Mouse (Mus musculus) Patski (cell line): ENCODE measurements at regions not wholly inside any gene's neighbourhood (a gene's known extent, or its start where the extent isn't known, plus 50 kb on each side); places are given as distances from the start of the nearest gene placed in this dataset.

ENCODE experiments used
- ATAC-seq: fragments of 100-300 bp; one replicate; pipeline ENCODE4 v1.8.0; 2021
- CTCF ChIA-PET: fragments of 350-600 bp; sonication (Branson Sonifier 250); formaldehyde crosslinking; loops from one replicate; lab custom pipeline; 2022; ENCODE audit warnings: inconsistent platforms; lab: Charles Lee
- POLR2A ChIA-PET: fragments of 350-600 bp; sonication (Branson Sonifier 250); formaldehyde crosslinking; loops from one replicate; lab custom pipeline; 2022; ENCODE audit warnings: antibody characterized with exemption, inconsistent platforms; lab: Charles Lee
- DNase-seq: peaks from one replicate; pipeline ENCODE4 v3.0.0-alpha.2; 2011; ENCODE audit warnings: low read depth, low spot score
- H3K27me3 ChIP-seq: fragments of 371-371 bp; one replicate; pipeline ENCODE4 v1.5.1; 2021
- CTCF ChIP-seq: fragments of 100-300 bp; IDR thresholded peaks from one replicate; pipeline ENCODE4 v1.5.1; 2021
- in situ Hi-C: fragments of 300-500 bp; cut with MboI; formaldehyde crosslinking; loops from 3 replicates; pipeline ENCODE4 v1.11.1; 2018; ENCODE audit warnings: low pct_unique_long_range_greater_than_20kb, mixed read lengths

- ATAC-seq: no peak
- no peak for TF ChIP-seq CTCF
- peaks cover 5% of the 10 kb centered on the region for H3K27me3 ChIP-seq
- ChIA-PET CTCF (no interaction called here), POLR2A (no interaction called here)
- DNase-seq: no peak
- in situ Hi-C loops: no loop called here
Observed at GRCm38 (mm10) chr12:77696662-77697061, 458.7 kb downstream of the Fut8 start.

GRCm38 (mm10) chr12:77698088-77698487 lies 460.2 kb downstream of the Fut8 start:
- H3K27me3 ChIP-seq: peaks cover 5% of the 10 kb centered on the region
- ATAC-seq (no peak), DNase-seq (no peak)
- in situ Hi-C loops: no loop called here
- no peak for TF ChIP-seq CTCF
- POLR2A ChIA-PET: no interaction called here
- CTCF ChIA-PET: interaction anchor here (1.5 kb wide), 1 partner anchor 10 kb away, joined by 3 read pairs; no protein-coding TSS in a partner anchor

- CTCF ChIA-PET: no interaction called here
- TF ChIP-seq CTCF: no peak
Observed at GRCm38 (mm10) chr12:77699896-77700605, 462.1 kb downstream of the Fut8 start.

DNA sequence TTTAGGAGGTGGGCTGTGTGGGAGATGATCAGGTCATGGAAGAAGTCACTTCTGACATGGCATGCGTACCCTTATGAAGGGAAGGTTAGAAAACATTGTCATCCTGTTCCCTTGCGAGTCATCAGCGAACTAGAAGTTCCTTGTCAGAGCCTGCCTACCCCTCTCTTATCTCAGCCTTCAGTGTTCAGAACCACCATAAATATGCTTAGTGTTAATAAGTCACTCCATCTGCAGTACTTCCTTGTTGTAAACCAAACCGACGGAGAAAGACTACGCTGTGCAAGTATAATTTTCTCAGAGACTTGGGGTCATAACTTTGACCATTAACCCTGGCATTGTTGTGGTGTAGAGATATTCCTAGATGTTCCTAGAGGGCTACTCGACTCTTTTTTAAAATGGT lies 477.6 kb downstream of the Fut8 start:
- in situ Hi-C loops: no loop called here
- DNase-seq (no peak), ATAC-seq (no peak)
- CTCF ChIA-PET: no interaction called here
- POLR2A ChIA-PET: no interaction called here
- TF ChIP-seq CTCF: no peak
- peaks cover 15% of the 10 kb centered on the region for H3K27me3 ChIP-seq

More at GRCm38 (mm10) chr12:77699896-77700605, 462.1 kb downstream of the Fut8 start:
- POLR2A ChIA-PET: no interaction called here
- H3K27me3 ChIP-seq: no peaks in the 10 kb centered on the region
- ATAC-seq (no peak), DNase-seq (no peak)
- in situ Hi-C loops: no loop called here

DNA sequence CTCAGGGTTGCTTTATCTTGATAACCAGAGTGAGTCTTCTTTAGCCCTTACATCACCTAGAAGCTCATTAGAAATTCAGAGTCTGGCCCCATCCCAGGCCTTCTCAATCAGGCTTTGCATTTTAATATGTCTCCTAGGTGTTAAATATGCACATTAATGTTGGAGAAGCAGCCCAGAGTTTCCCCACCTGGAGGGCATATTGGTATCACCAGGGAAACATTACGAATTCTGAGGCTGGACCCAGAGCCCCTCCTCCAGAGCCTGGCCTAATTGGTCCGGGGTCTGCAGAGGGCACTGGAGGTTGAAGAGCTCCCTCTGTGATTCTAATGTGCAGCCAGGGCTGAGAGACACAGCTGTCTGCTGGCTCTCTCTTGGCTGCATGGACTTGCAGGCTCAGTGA lies 478.1 kb downstream of the Fut8 start:
- ChIA-PET CTCF (no interaction called here), POLR2A (no interaction called here)
- peaks cover 15% of the 10 kb centered on the region for H3K27me3 ChIP-seq
- DNase-seq (no peak), ATAC-seq (no peak)
- in situ Hi-C loops: no loop called here
- no peak for TF ChIP-seq CTCF

DNA sequence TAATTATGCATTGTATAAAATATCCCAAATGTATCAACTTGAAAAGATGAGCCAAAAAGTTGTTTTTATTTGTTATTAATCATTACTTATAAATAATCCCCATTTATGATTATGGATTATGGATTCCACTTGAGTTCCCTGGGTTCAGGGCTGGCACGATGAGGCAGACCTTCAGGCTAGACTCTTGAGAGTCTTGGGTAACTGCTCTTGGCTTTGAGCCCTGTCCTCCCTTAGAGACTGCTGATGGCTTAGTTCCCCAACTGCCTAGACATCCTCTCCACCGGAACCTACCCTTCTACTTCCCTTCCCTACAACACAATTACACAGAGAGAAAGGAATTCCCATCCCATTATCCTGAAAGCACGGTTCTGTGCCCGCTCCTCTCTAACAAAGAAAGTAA lies 466.3 kb upstream of the Gm6657 start:
- in situ Hi-C loops: no loop called here
- TF ChIP-seq CTCF: no peak
- DNase-seq (no peak), ATAC-seq (no peak)
- ChIA-PET CTCF (no interaction called here), POLR2A (no interaction called here)
- peaks cover 12% of the 10 kb centered on the region for H3K27me3 ChIP-seq

DNA sequence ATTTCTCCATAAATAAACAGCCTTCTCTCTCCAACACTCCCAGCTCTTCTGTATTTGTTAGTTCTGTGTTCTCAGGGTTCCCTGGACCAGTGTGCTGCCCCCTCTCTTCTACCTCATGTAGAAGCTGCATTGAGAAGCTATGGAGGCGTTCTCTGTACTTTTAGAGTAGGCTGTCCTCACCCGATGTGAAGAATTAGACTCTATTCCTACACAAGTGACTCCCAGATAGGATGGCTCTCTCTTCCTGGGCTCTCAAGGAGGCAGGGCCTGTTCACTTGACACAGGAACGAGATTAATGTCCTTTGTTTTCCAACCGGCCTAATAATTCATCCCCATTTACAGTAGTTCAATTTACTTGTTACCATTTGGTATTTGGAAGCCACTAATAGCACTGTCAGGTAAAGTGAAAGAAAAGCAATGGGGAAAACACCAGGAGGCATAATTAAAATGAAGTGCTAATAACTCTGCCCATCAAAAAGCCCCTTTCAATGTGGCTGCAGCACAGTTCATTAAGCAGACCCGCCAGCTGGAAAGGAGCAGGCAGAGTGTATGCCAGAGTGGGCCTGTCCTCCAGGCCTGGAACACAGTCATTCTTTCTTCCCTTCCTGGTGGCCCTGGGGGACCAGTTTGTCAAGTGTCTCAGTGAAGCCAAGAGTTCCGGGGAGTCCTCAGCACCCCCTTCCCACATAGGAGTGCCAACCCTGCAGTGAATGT lies 454.8 kb upstream of the Gm6657 start:
- H3K27me3 ChIP-seq: peaks cover 13% of the 10 kb centered on the region
- DNase-seq (no peak), ATAC-seq (no peak)
- no peak for TF ChIP-seq CTCF
- in situ Hi-C loops: no loop called here
- ChIA-PET POLR2A (no interaction called here), CTCF (no interaction called here)

DNA sequence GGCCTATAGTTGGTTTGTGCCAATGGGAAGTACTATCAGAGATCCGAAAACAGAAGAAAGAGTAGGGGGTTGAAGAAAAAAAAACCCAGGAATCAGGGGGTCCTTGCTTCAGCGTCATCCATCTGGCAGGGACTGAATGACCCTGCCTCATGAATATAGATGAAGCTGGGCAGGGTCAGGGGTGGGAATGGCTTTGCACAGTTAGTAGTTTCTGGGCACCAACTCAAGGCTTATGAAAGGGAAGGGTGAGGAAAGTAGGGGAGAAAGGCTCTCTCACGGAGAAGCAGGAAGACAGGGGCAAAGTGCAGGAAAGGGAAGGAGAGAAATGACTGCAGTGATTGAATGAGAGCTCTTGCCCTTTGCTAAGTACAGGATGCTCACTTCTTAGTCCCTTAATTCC lies 451.3 kb upstream of the Gm6657 start:
- TF ChIP-seq CTCF: no peak
- ChIA-PET POLR2A (no interaction called here), CTCF (no interaction called here)
- ATAC-seq (no peak), DNase-seq (no peak)
- in situ Hi-C loops: no loop called here
- peaks cover 36% of the 10 kb centered on the region for H3K27me3 ChIP-seq

DNA sequence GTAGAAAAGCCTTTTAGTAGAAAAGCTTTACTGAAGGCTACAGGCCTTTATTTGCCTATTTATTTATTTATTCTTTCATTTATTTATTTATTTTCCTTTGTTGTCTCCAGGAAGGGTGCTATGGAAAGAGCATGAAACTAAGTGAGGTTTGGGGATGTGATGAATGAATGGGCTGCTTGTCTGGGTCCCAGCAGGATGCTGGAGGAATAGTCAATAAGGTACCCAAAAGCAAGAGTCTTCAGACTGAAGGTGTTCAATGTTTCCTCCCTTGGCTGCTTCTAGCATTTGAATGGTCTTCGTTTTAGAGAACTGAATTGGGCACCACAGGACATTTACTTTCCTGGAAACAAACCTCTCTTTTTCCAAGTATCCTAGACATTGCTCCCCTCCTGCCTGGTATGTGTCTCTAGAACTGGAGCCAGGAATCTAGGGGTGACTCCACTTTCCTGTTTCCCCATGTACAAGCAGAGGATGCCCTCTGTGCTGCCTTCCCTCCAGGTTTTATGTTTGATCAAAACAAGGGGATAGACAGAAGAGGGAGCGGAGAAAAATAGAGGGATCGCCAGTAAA lies 444.5 kb upstream of the Gm6657 start:
- ChIA-PET POLR2A (no interaction called here), CTCF (no interaction called here)
- DNase-seq (no peak), ATAC-seq (no peak)
- no peak for TF ChIP-seq CTCF
- in situ Hi-C loops: no loop called here
- H3K27me3 ChIP-seq: peaks cover 29% of the 10 kb centered on the region

GRCm38 (mm10) chr12:77752181-77752580 lies 441.9 kb upstream of the Gm6657 start:
- H3K27me3 ChIP-seq: peaks cover 16% of the 10 kb centered on the region
- ATAC-seq: no peak
- ChIA-PET POLR2A (no interaction called here), CTCF (no interaction called here)
- TF ChIP-seq CTCF: no peak
- in situ Hi-C loops: no loop called here
- no peak for DNase-seq

- ChIA-PET POLR2A (no interaction called here), CTCF (no interaction called here)
- in situ Hi-C loops: no loop called here
- DNase-seq: no peak
- no peak for ATAC-seq
- no peak for TF ChIP-seq CTCF
- peaks cover 17% of the 10 kb centered on the region for H3K27me3 ChIP-seq
Observed at GRCm38 (mm10) chr12:77756021-77756420, 438.0 kb upstream of the Gm6657 start.
